Mouse (Mus musculus): ENCODE results near the gene Zfp692. TPM values are rescaled to one million over a fixed set of nuclear protein-coding genes. Genes with fewer than 3 reads are reported as not detected.

Gene Zfp692
- polyA plus RNA-seq, 1 experiment from 2014 or later: 3.9 TPM

DNA sequence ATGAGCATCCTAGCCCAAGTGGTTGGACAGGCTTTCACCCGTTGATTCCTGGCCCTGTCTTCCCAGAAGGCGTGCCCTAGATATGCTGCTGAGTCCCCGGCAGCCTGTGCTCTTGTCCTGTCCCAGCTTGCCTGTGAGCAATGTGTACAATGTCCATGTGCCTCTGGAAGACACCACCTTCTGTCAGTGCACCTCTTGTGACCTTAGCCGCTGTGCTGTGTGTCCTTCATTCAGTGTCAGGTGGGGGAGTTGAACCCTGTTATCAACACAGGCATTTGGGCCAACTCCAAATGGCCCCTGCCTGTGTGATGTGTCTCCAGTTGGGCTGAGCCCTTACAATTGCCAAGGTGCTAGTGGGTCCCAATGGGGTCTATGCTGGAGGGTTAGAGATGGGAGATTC, 39.9 kb downstream of the Zfp692 start:
- peaks cover 41% of the 10 kb centered on the region for H3K36me3 ChIP-seq (ENCODE audit: control insufficient read depth, insufficient read depth)
- no peak overlapping the region for H3K27ac ChIP-seq (ENCODE audit: low read depth, low read length)
- no peak overlapping the region for H3K4me3 ChIP-seq (ENCODE audit: low read depth, low read length)
- no peak overlapping the region for H3K9ac ChIP-seq (ENCODE audit: low read depth, low read length)
- no peak overlapping the region for H3K4me2 ChIP-seq (replicated peaks; ENCODE audit: low read depth)
- no peaks in the 10 kb centered on the region for H3K4me1 ChIP-seq (replicated peaks; ENCODE audit: control insufficient read depth, insufficient read depth, low read length)
- 74% methylated on average over 4 of the region's 4 CpGs for WGBS
- ATAC-seq: no peak
- TF ChIP-seq CTCF (IDR thresholded peaks at IDR 0.05; ENCODE audit: low read depth): no peak
- no peaks in the 10 kb centered on the region for H3K27me3 ChIP-seq (replicated peaks; ENCODE audit: control insufficient read depth, insufficient read depth, low read length)
- no peaks in the 10 kb centered on the region for H3K9me3 ChIP-seq (ENCODE audit: control insufficient read depth)

DNA sequence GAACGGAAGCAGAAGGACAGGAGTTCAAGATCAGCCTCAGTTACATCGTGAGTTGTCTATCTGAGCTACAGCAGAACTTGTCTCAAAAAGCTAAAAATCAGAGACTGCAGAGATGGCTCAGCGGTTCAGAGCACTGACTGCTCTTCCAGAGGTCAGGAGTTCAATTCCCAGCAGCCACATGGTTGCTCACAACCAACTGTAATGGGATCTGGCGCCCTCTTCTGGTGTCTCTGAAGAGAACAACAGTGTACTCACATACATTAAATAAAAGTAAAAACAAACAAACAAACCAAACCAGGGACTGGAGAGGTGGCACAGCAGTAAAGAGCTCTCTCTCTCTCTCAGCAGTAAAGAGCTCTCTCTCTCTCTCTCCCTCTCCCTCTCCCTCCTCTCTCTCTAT, 43.8 kb downstream of the Zfp692 start:
- TF ChIP-seq CTCF (IDR thresholded peaks at IDR 0.05; ENCODE audit: low read depth): peak; percentile 46
- peaks cover 4% of the 10 kb centered on the region; the same call in 1 of the 2 replicates for H3K4me1 ChIP-seq (replicated peaks; ENCODE audit: control insufficient read depth, insufficient read depth, low read length)
- no peak overlapping the region for H3K4me2 ChIP-seq (replicated peaks; ENCODE audit: low read depth)
- WGBS: 75% methylated on average over 4 of the region's 4 CpGs
- no peaks in the 10 kb centered on the region for H3K27me3 ChIP-seq (replicated peaks; ENCODE audit: control insufficient read depth, insufficient read depth, low read length)
- H3K27ac ChIP-seq (ENCODE audit: low read depth, low read length): no peak overlapping the region
- H3K9ac ChIP-seq (ENCODE audit: low read depth, low read length): no peak overlapping the region
- no peak overlapping the region for H3K4me3 ChIP-seq (ENCODE audit: low read depth, low read length)
- peaks cover 17% of the 10 kb centered on the region for H3K36me3 ChIP-seq (ENCODE audit: control insufficient read depth, insufficient read depth)
- H3K9me3 ChIP-seq (ENCODE audit: control insufficient read depth): no peaks in the 10 kb centered on the region
- no peak for ATAC-seq

DNA sequence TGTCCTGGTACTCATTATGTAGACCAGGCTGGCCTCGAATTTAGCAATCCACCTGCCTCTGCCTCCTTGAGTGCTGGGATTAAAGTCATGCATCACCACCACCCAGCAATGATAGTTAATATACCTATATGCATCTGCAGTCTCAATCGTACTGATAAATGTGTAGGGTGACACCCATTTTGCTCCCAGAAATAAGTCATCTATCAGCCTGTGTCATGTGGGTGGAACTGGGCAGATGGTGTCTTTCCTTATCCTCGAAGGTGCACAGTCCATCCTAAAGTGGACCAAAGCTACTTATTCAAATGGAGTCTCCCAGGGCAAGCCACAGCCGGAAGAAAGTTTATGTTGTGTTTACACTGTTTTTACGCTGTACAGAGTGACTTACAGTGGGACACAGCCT, 44.3 kb downstream of the Zfp692 start:
- no peak for ATAC-seq

DNA sequence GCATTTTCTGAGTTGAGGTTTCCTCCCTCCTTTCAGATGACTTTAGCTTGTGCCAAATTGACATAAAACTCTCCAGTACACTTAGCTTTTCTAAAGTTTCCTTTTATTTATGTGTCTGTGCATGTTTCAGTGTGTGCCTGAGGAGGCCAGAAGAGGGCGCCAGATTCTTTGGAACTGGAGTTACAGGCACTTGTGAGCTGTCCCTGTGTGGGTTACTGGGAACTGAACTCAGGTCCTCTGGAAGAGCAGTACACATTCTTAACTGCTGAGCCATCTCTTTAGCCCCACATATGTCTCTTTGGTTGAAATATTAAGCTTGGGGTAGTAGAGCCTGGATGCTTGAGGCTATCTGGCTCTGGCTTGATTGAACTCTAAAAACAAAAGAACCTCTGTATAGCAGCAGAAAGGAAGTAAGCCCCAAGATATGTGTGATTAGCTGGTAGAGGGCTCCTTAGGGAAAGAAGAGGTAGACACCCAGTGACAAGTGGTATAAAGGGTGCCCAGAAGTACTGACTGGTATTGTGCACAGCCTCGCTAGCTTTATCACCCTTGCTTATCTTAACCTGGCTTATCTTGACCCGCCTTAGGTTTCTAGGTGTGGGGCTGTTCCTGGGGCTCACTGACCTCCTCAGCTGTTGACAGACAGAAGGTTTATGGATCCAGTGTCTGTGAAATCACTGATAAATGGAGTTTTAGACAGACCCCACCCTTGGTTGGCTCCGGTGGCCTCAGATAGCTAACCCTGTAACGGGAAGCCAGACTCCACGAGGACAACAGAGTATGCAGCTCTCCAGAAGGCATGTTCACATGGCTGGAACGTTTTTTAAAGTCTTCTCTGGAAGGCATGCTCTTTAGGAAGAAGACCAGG, 46.0 kb downstream of the Zfp692 start:
- H3K9ac ChIP-seq (ENCODE audit: low read depth, low read length): no peak overlapping the region
- ATAC-seq: peak; percentile 75
- H3K4me3 ChIP-seq (ENCODE audit: low read depth, low read length): no peak overlapping the region
- H3K9me3 ChIP-seq (ENCODE audit: control insufficient read depth): no peaks in the 10 kb centered on the region
- no peaks in the 10 kb centered on the region for H3K27me3 ChIP-seq (replicated peaks; ENCODE audit: control insufficient read depth, insufficient read depth, low read length)
- WGBS: 21% methylated on average over 7 of the region's 7 CpGs
- no peak overlapping the region for H3K27ac ChIP-seq (ENCODE audit: low read depth, low read length)
- peak; percentile 76 for TF ChIP-seq CTCF (IDR thresholded peaks at IDR 0.05; ENCODE audit: low read depth)
- H3K36me3 ChIP-seq (ENCODE audit: control insufficient read depth, insufficient read depth): no peaks in the 10 kb centered on the region
- peak overlapping the region; percentile 14; the same call in 1 of the 2 replicates for H3K4me2 ChIP-seq (replicated peaks; ENCODE audit: low read depth)
- H3K4me1 ChIP-seq (replicated peaks; ENCODE audit: control insufficient read depth, insufficient read depth, low read length): peaks cover 8% of the 10 kb centered on the region

More for the DNA sequence above, 44.3 kb downstream of the Zfp692 start:
- Histone ChIP-seq H3K9me3 (ENCODE audit: control insufficient read depth) (no peaks in the 10 kb centered on the region), H3K36me3 (ENCODE audit: control insufficient read depth, insufficient read depth) (peaks cover 12% of the 10 kb centered on the region), H3K4me1 (replicated peaks; ENCODE audit: control insufficient read depth, insufficient read depth, low read length) (peaks cover 4% of the 10 kb centered on the region; the same call in 1 of the 2 replicates), H3K9ac (ENCODE audit: low read depth, low read length) (no peak overlapping the region), H3K27ac (ENCODE audit: low read depth, low read length) (no peak overlapping the region), H3K27me3 (replicated peaks; ENCODE audit: control insufficient read depth, insufficient read depth, low read length) (no peaks in the 10 kb centered on the region), H3K4me2 (replicated peaks; ENCODE audit: low read depth) (no peak overlapping the region), H3K4me3 (ENCODE audit: low read depth, low read length) (no peak overlapping the region)
- 53% methylated on average over 5 of the region's 5 CpGs for WGBS
- TF ChIP-seq CTCF (IDR thresholded peaks at IDR 0.05; ENCODE audit: low read depth): no peak

DNA sequence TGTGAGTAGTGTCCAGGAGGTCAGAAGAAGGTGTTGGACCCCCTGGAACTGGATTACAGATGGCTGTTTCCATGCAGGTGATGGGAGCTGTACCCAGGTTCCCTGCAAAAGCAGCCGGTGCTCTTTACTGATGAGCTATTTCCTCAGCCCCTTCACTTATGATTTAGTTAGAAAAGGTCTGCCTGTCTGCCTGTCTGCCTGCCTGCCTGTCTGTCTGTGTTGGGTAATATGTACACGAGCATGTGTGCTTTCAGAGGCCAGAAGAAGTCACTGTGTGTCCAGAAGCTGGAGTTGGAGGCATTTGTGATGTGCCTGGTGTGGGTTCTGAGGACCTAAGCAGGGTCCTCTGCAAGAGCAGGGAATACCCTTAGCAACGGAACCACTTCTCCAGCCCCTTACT, 46.8 kb downstream of the Zfp692 start:
- no peaks in the 10 kb centered on the region for H3K36me3 ChIP-seq (ENCODE audit: control insufficient read depth, insufficient read depth)
- WGBS: 40% methylated on average over 3 of the region's 3 CpGs
- H3K27ac ChIP-seq (ENCODE audit: low read depth, low read length): no peak overlapping the region
- H3K9me3 ChIP-seq (ENCODE audit: control insufficient read depth): no peaks in the 10 kb centered on the region
- H3K4me3 ChIP-seq (ENCODE audit: low read depth, low read length): no peak overlapping the region
- ATAC-seq: no peak
- H3K4me1 ChIP-seq (replicated peaks; ENCODE audit: control insufficient read depth, insufficient read depth, low read length): peaks cover 10% of the 10 kb centered on the region
- H3K27me3 ChIP-seq (replicated peaks; ENCODE audit: control insufficient read depth, insufficient read depth, low read length): no peaks in the 10 kb centered on the region
- no peak overlapping the region for H3K9ac ChIP-seq (ENCODE audit: low read depth, low read length)
- H3K4me2 ChIP-seq (replicated peaks; ENCODE audit: low read depth): peak overlapping the region; percentile 14; the same call in 1 of the 2 replicates
- no peak for TF ChIP-seq CTCF (IDR thresholded peaks at IDR 0.05; ENCODE audit: low read depth)

DNA sequence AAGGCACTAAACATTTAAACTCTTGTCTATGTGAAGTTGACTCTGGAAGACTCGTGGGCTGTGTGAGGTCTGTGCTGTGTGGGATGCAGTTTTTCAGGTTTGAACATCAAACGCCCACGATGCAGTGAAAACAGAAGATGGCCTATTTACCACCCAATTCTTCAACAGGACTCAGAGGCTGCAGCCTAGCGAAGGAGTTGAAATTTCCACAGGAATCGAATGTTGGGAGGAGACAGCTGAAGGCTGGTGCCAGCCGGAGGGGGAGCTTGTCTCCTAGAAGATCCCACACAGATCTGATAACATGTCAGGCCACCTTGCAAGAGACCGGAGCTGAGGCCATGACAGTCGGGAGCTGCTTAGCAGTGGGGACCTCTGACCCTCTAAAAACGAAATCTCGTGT, 47.6 kb downstream of the Zfp692 start:
- Histone ChIP-seq H3K36me3 (ENCODE audit: control insufficient read depth, insufficient read depth) (no peaks in the 10 kb centered on the region), H3K4me2 (replicated peaks; ENCODE audit: low read depth) (no peak overlapping the region), H3K9me3 (ENCODE audit: control insufficient read depth) (no peaks in the 10 kb centered on the region), H3K27ac (ENCODE audit: low read depth, low read length) (no peak overlapping the region), H3K27me3 (replicated peaks; ENCODE audit: control insufficient read depth, insufficient read depth, low read length) (no peaks in the 10 kb centered on the region), H3K9ac (ENCODE audit: low read depth, low read length) (no peak overlapping the region), H3K4me1 (replicated peaks; ENCODE audit: control insufficient read depth, insufficient read depth, low read length) (peaks cover 10% of the 10 kb centered on the region), H3K4me3 (ENCODE audit: low read depth, low read length) (no peak overlapping the region)
- 59% methylated on average over 10 of the region's 10 CpGs for WGBS
- TF ChIP-seq CTCF (IDR thresholded peaks at IDR 0.05; ENCODE audit: low read depth): no peak
- ATAC-seq: no peak
